Mouse (Mus musculus) lung, adult 2 months (tissue): ENCODE measurements around the gene Pik3r5.

ENCODE experiments used
- CTCF ChIP-seq: fragments of 200-500 bp; IDR thresholded peaks from 2 replicates; pipeline ENCODE4 v1.5.1; 2011; ENCODE audit warnings: mild to moderate bottlenecking, low read length, control low read depth; ENCODE audit not compliant: insufficient read depth
- POLR2A ChIP-seq: fragments of 200-500 bp; IDR thresholded peaks from 2 replicates; pipeline ENCODE4 v1.6.1; 2011; ENCODE audit warnings: low read depth, mild to moderate bottlenecking, control low read depth, low read length, borderline replicate concordance; ENCODE audit errors: extremely low read depth

DNA sequence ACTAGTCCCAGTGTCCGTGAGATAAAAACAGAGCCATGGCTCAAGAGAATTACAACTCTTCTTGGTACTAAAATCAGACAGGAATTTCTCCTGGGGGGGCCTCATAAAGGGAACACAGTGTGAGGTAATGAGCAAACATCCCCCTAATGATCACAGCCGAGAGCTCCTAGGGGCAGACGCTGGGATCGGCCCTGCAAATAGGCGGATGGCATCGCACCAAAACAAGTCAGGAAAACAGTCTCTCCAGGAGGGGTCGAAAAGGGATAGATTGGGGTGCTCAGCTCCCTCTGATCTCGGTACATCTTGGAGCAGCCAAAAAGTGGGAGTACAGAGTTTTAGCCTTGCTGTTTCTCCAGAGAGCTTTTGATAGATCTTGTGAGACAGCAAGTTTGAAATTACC lies 42.3 kb upstream of the Pik3r5 start:
- no peak for TF ChIP-seq CTCF
- no peak for TF ChIP-seq POLR2A
